Mouse (Mus musculus) adrenal gland, adult 2 months (tissue): Measurements from ENCODE around the gene Myod1. TPM values are rescaled to one million over a fixed set of nuclear protein-coding genes. Genes with fewer than 3 reads are reported as not detected.

Source experiments
- DNase-seq: peaks from one replicate; pipeline ENCODE4 v3.0.0; 2021
- polyA plus RNA-seq: library from polyadenylated mRNA; depleted of rRNA; stranded (reverse); fragments of >200 nt; gene quantifications from 2 replicates; pipeline ENCODE4 v1.2.3, GENCODE M21; 2012
- total RNA-seq, 2 experiments: library from RNA; stranded (reverse); gene quantifications; 2 replicates each; pipeline ENCODE4 v1.2.3; 2021

The Myod1 gene
- total and polyA plus RNA-seq, 3 experiments = not detected

GRCm38 (mm10) chr7:46393116-46393515 is 16.8 kb downstream of the Myod1 start:
- peak; percentile 74 for DNase-seq

- no peak for DNase-seq
These were observed 17.6 kb downstream of the Myod1 start for GRCm38 (mm10) chr7:46393718-46394511.

GRCm38 (mm10) chr7:46394933-46395332 is 18.7 kb downstream of the Myod1 start:
- DNase-seq = no peak

- DNase-seq = no peak
These were observed 19.3 kb downstream of the Myod1 start for GRCm38 (mm10) chr7:46395571-46395970.

GRCm38 (mm10) chr7:46396231-46396927 is 20.1 kb downstream of the Myod1 start, which contains the start of gene Kcnc1:
Gene Kcnc1, plus strand, starts transcription at chr7:46396497.
- peak; percentile 90 for DNase-seq

- no peak for DNase-seq
These were observed 20.9 kb downstream of the Myod1 start for GRCm38 (mm10) chr7:46396928-46397731.

- no peak for DNase-seq
These were observed 21.6 kb downstream of the Myod1 start for GRCm38 (mm10) chr7:46397732-46398333.

- DNase-seq = no peak
These were observed 22.3 kb downstream of the Myod1 start for GRCm38 (mm10) chr7:46398612-46399011.

GRCm38 (mm10) chr7:46399676-46400075 is 23.4 kb downstream of the Myod1 start:
- DNase-seq = no peak

GRCm38 (mm10) chr7:46400346-46400745 is 24.1 kb downstream of the Myod1 start:
- DNase-seq = no peak

GRCm38 (mm10) chr7:46401371-46402180 is 25.3 kb downstream of the Myod1 start:
- no peak for DNase-seq

GRCm38 (mm10) chr7:46403616-46404485 is 27.6 kb downstream of the Myod1 start:
- no peak for DNase-seq

GRCm38 (mm10) chr7:46404756-46405155 is 28.5 kb downstream of the Myod1 start:
- DNase-seq = no peak

GRCm38 (mm10) chr7:46408606-46409005 is 32.3 kb downstream of the Myod1 start:
- DNase-seq = no peak

GRCm38 (mm10) chr7:46409204-46409789 is 33.0 kb downstream of the Myod1 start:
- DNase-seq = no peak

GRCm38 (mm10) chr7:46410727-46411126 is 34.5 kb downstream of the Myod1 start:
- DNase-seq = no peak

- DNase-seq = no peak
These were observed 36.5 kb downstream of the Myod1 start for GRCm38 (mm10) chr7:46412823-46413222.

- DNase-seq = no peak
These were observed 37.9 kb downstream of the Myod1 start for GRCm38 (mm10) chr7:46413959-46414725.
